Mouse (Mus musculus) T-cell, adult 66 days (primary cell): ENCODE results near the gene 9030624G23Rik. TPM values are rescaled to one million over a fixed set of nuclear protein-coding genes. Genes with fewer than 3 reads are reported as not detected.

ENCODE experiments used
- total RNA-seq, 2 experiments: library from RNA; stranded (reverse); gene quantifications; 3 replicates in 1 of 2; 4 replicates in 1 of 2; pipeline ENCODE4 v1.2.4; 2023

The 9030624G23Rik gene
- under 1 TPM; 0.29 to 0.71 TPM for total RNA-seq

DNA sequence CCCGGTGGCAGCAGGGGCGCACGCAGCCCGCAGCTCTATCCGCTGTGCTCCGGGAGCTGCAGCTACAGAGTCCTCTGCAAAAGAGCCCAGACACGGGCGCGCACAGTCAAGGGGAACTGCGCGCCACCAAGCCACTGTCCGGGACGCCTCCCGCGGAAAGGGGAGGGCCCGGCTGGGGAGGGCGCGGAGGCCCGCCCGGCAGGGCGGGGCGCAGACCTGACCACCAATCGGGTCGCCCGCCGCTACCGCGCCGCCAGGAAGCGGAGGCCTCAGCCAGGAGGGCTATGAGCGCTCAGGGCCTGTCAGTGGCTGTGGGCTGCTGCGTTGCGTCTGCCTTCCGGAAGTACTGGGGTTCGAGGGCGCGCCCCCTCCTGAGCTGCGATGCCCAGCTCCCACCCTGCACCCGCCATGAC lies at the start of gene 9030624G23Rik:
Gene 9030624G23Rik, minus strand, starts transcription at position 139 of the 413 bp plus-strand sequence.

